Mouse (Mus musculus) Patski (cell line): Measurements from ENCODE around the gene Ptafr. TPM values are rescaled to one million over a fixed set of nuclear protein-coding genes. Genes with fewer than 3 reads are reported as not detected.
A peak's percentile ranks its signal among the peaks of the same experiment; 100 is the strongest.

Experiments used
- ATAC-seq: fragments of 100-300 bp; one replicate; pipeline ENCODE4 v1.8.0; 2021
- CTCF ChIA-PET: fragments of 350-600 bp; sonication (Branson Sonifier 250); formaldehyde crosslinking; loops from one replicate; lab custom pipeline; 2022; ENCODE audit warnings: inconsistent platforms; lab: Charles Lee
- POLR2A ChIA-PET: fragments of 350-600 bp; sonication (Branson Sonifier 250); formaldehyde crosslinking; loops from one replicate; lab custom pipeline; 2022; ENCODE audit warnings: antibody characterized with exemption, inconsistent platforms; lab: Charles Lee
- DNase-seq: peaks from one replicate; pipeline ENCODE4 v3.0.0-alpha.2; 2011; ENCODE audit warnings: low read depth, low spot score
- H3K27me3 ChIP-seq: fragments of 371-371 bp; one replicate; pipeline ENCODE4 v1.5.1; 2021
- CTCF ChIP-seq: fragments of 100-300 bp; IDR thresholded peaks from one replicate; pipeline ENCODE4 v1.5.1; 2021
- in situ Hi-C: fragments of 300-500 bp; cut with MboI; formaldehyde crosslinking; loops from 3 replicates; pipeline ENCODE4 v1.11.1; 2018; ENCODE audit warnings: low pct_unique_long_range_greater_than_20kb, mixed read lengths
- polyA plus RNA-seq: library from polyadenylated mRNA; unstranded; gene quantifications from one replicate; pipeline ENCODE4 v1.2.3, GENCODE M21; 2021

Gene Ptafr
- polyA plus RNA-seq, 1 experiment from 2014 or later = not detected

DNA sequence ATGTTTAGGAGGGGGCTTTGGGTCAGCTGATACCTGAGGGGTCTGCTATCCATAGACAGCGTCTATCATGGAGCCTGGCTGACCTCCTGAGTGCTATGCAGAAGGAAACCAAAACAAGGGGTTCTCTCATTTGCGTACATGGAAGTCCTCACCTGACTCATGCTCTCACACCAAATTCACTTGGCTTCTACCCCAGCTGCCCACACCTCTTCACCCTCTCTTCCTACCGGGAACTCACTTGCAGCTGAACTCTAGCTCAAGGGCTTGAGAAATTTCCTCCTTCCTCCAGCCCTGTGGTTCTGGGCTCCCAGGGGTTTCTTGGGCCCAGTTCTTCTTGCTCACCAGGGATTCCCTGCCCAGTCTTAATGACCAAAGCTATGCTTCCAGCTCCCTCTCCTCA, 606 bp upstream of the Ptafr start:
- no peak for DNase-seq
- ChIA-PET CTCF (no interaction called here), POLR2A (no interaction called here)
- ATAC-seq = no peak
- TF ChIP-seq CTCF = no peak
- in situ Hi-C loops = no loop called here
- no peaks in the 10 kb centered on the region for H3K27me3 ChIP-seq

DNA sequence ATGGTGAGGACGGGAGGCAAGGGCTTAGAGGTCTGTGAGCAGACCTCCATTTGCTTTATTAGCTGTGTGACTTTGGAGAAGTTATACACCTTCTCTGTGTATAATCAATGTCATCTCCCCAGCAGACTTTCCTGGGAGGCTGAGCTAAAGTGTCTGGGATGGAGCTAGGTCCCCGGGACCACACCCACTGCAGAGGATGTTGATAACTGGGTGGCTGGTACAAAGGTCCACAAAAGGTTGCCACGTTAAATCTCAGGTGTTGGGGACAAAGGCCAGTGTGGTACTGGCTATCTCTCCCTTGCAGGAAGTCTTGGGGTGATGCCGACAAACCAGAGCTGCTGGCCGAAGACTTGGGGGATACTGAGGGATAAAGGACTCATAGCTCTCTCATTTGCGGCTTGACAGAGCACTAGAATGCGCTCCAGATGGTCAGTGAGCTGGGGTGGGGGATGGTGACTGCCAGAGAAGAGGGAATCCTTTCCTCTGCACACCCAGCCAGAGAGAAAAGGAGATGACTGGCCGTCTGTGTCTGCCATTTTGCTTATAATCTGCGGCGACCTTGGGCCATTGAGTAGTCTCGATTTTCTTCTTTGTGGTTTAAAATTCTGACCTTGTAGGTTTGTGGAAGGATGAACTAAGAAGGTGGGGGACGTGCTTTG, 1.4 kb downstream of the Ptafr start:
- ChIA-PET POLR2A (no interaction called here), CTCF (interaction anchor here (0.9 kb wide), 1 partner anchor 56 kb away, joined by 3 read pairs; no protein-coding TSS in a partner anchor)
- TF ChIP-seq CTCF = no peak
- in situ Hi-C loops = no loop called here
- H3K27me3 ChIP-seq = no peaks in the 10 kb centered on the region
- ATAC-seq (no peak), DNase-seq (no peak)

DNA sequence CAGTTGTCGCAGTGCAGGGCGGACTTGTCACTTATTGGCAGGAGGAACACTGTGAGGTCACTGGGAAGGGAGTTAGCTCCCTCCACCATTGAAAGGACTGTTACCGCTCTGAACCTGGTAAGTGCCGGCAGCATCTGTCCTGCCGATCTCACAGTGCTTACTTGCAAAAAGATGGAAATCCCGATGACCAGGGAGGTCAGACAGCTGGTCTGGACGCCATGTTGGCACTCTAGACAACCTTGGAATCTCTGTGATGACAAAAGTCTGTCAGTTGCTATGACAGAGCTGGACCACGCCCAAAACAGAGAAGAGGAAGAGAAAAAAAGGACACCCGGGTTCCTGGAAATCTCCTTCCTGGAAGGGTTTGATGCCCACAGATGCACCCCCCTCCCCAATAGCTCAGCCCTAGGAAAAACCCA, 3.5 kb downstream of the Ptafr start:
- ChIA-PET CTCF (no interaction called here), POLR2A (no interaction called here)
- in situ Hi-C loops = no loop called here
- H3K27me3 ChIP-seq = no peaks in the 10 kb centered on the region
- TF ChIP-seq CTCF = no peak
- ATAC-seq (no peak), DNase-seq (no peak)

DNA sequence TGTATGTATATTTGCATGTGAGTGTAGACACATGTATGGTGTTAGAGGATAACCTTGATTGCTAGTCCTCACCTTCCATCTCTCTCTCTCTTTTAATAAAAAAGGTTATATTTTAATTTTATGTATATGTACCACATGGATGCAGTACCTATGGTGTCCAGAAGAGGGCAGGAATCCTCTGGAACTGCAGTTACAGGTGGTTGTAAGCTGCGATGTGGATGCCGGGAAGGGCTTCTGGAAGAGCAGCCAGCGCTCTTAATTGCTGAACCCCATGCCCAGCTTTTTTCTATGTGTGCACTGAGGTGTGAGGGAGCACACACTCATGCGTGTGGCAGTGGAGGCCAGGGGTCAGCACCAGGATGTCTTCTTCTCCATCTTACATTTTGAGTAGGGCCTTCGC, 5.2 kb downstream of the Ptafr start:
- ATAC-seq = no peak
- CTCF ChIA-PET = no interaction called here
- TF ChIP-seq CTCF = peak; percentile 35
- DNase-seq = no peak
- no peaks in the 10 kb centered on the region for H3K27me3 ChIP-seq
- in situ Hi-C loops = no loop called here
- POLR2A ChIA-PET = no interaction called here

DNA sequence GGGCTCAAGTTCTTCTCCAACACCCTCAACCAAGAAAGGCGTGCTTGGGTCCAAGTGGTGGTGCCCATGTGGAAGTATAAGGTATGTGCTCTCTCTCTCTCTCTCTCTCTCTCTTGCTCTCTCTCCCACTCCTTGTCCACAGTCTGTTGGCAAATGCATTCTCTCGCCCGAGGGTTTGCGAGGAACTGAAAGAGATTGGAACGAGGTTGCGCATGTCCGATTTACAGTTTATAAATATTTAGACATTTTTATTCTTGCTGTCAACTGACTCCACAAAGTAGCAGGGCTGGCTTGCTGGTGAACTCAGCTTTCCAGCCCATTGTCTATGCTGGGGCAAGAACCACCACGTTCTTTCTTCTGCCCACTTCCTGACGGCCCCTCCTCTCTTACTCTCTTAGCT, 7.3 kb downstream of the Ptafr start:
- CTCF ChIA-PET = no interaction called here
- in situ Hi-C loops = no loop called here
- no peaks in the 10 kb centered on the region for H3K27me3 ChIP-seq
- DNase-seq (no peak), ATAC-seq (no peak)
- POLR2A ChIA-PET = no interaction called here
- no peak for TF ChIP-seq CTCF

DNA sequence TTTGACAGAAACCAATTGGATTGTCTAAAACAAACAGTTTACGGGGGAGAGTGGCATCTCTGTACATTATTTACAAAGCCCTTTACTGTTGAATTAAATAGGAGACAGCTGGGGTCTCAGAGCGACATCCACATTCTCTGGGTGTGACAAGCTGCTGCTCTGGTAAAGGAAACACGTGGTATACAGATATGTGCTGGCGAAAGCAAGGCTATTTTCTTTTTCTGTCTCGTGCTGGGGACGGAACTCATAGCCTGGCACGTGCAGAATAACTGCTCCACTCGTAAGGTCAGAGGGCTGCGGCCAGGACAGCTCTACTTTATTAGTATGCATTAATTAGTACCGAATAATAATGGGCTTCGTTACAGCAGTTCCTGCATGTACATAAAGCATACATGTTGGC, 9.5 kb downstream of the Ptafr start:
- in situ Hi-C loops = no loop called here
- no peaks in the 10 kb centered on the region for H3K27me3 ChIP-seq
- ChIA-PET POLR2A (no interaction called here), CTCF (no interaction called here)
- TF ChIP-seq CTCF = no peak
- DNase-seq (no peak), ATAC-seq (no peak)

DNA sequence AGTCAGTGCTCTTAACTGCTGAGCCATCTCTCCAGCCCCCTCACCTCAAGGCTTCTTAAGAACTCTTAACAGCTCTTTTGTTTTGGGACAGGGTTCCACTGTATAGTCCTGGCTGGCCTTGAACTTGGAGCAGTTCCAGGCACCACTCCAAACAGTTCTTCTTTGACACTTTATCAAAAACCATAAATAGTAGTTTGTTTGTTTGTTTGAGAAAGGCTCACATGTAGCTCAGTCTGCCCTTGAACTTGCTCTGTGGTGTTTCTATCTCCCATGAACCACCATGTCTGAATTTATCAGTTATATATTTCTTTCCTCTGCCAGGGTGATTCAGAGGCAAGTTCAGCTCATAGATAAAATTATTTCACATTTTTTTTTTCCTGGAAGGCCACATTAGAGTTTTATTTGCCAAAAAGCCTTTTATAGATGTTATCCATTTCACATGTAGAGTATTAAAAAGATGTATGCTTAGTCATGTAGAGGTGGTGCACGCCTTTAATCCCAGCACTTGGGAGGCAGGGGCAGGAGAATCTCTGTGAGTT, 11.0 kb downstream of the Ptafr start:
- ATAC-seq (no peak), DNase-seq (no peak)
- POLR2A ChIA-PET = no interaction called here
- no peaks in the 10 kb centered on the region for H3K27me3 ChIP-seq
- in situ Hi-C loops = no loop called here
- TF ChIP-seq CTCF = no peak
- CTCF ChIA-PET = interaction anchor here (0.6 kb wide), 1 partner anchor 15 kb away, joined by 3 read pairs; no protein-coding TSS in a partner anchor

DNA sequence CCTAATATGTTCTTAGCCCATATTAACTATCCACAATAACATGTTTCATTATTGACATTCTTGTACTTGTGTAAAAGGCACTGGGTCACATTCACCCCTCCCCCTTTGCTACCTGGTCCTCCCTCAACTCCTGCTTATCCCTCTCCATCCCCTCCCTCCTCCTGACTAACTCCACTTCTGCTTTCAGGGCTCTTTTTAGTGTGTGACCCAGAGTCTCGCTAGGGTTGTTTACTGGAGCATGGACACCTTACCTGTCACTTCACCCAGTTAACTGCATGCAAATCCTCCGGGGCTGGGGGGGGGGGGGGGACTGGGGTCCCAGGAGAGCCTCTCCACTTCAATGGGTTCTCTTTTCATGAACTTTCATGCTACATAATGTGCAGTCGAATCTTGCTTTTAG, 19.9 kb downstream of the Ptafr start:
- no peaks in the 10 kb centered on the region for H3K27me3 ChIP-seq
- in situ Hi-C loops = no loop called here
- CTCF ChIA-PET = no interaction called here
- DNase-seq = no peak
- no peak for ATAC-seq
- TF ChIP-seq CTCF = no peak
- POLR2A ChIA-PET = no interaction called here

DNA sequence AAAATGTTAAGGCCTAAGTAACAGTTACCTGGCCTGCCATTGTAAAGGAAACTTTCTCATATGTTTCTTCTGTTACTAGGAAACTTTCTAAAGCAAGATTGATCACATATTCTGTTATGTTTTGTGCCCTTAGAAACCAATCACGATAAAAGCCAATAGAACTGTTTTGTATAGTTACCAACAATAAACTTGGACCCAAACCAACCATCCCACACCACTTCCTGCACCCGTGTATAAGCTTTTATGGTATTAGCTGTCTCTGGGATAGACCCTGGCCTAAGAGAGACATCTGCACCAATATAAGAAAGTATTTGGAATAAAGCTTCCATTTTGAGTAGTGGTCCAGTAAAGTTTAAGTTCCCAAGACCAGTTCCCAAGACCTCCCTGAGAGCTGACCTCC, 21.1 kb downstream of the Ptafr start:
- in situ Hi-C loops = no loop called here
- DNase-seq (no peak), ATAC-seq (no peak)
- no peak for TF ChIP-seq CTCF
- H3K27me3 ChIP-seq = no peaks in the 10 kb centered on the region
- CTCF ChIA-PET = no interaction called here
- POLR2A ChIA-PET = no interaction called here

DNA sequence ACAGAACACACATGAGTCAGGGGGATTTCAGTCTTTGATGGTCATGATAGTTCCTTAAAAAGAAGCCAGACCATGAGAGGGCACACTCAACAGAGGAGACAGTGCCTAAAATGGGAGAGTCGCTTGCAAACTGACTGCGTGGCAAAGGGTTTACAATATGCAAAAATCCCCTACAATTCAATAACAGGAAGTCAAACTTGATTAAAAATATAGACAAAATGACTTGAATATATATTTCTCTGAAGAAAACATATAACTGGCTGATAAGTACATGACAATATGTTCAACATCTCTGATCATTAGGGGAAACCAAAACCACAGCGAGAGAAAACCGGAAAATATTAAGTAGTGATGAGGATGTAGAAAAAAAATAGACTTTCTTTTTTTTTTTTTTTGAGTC, 22.4 kb downstream of the Ptafr start:
- POLR2A ChIA-PET = no interaction called here
- no peaks in the 10 kb centered on the region for H3K27me3 ChIP-seq

DNA sequence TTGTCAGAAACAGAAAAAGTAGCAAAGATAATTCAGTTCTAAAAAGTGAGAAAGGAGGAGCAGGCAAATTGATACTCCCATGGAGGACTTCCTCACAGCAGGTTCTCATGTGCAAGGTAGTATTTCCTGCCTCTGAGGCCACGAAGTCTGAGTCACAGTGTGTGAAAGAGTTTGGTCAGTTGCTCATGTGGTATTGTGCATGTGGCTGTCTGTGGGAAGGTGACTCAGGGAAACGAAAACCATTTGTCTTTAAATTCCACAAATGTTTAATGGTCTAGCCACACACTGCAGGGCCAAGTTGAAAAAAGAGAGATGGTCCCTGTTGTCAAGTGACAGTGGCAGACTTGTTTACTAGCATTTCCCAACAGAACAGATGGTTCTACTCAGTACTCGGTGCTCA, 24.6 kb downstream of the Ptafr start:
- no peak for TF ChIP-seq CTCF
- ChIA-PET CTCF (no interaction called here), POLR2A (no interaction called here)
- no peaks in the 10 kb centered on the region for H3K27me3 ChIP-seq
- DNase-seq (peak; percentile 47), ATAC-seq (no peak)
- in situ Hi-C loops = no loop called here

More for the DNA sequence above, 22.4 kb downstream of the Ptafr start:
- in situ Hi-C loops = no loop called here
- TF ChIP-seq CTCF = no peak
- DNase-seq (no peak), ATAC-seq (no peak)
- CTCF ChIA-PET = no interaction called here

DNA sequence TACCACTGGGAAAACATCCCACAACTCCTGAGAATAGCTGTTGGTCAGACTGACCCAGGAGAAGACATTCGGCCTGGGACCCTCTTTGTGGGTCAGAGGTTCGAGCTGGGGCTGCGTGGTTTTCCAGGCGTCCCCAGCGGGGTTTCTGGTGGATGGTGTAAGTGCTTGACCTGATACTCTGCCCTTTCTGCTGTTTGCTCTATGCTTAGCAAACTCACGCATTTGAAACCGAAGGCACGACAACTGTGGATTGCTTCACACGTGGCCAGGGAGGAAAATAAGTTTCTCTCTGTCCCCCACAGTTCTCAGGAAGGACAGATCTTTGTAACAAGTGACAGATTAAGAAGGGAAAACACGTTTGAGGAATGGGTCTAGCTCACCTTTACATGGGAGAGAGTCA, 26.8 kb downstream of the Ptafr start:
- CTCF ChIA-PET = interaction anchor here (1.3 kb wide), 1 partner anchor 10 kb away, joined by 3 read pairs; no protein-coding TSS in a partner anchor
- no peaks in the 10 kb centered on the region for H3K27me3 ChIP-seq
- no peak for TF ChIP-seq CTCF
- ATAC-seq (no peak), DNase-seq (no peak)
- POLR2A ChIA-PET = no interaction called here
- in situ Hi-C loops = no loop called here
